Mouse (Mus musculus) left cerebral cortex, postnatal 36 days (tissue): ENCODE measurements around the gene C330021F23Rik. TPM values are rescaled to one million over a fixed set of nuclear protein-coding genes. Genes with fewer than 3 reads are reported as not detected.

ENCODE experiments used
- DNase-seq, 2 experiments: peaks; one replicate each; pipeline ENCODE4 v3.0.0; 2021 to 2022; ENCODE audit warnings: low spot score in 2 of 2, mixed read lengths in 1 of 2
- intact Hi-C: fragments of 180-260 bp; cut with DNase I; formaldehyde crosslinking; loops from one replicate; pipeline ENCODE4 v1.15.1; 2025
- total RNA-seq, 2 experiments: library from RNA; stranded (reverse); gene quantifications; 2 replicates each; pipeline ENCODE4 v1.2.3; 2021

C330021F23Rik gene
- total RNA-seq, 2 experiments from 2014 or later, result not detected

GRCm38 (mm10) chr8:3586452-3586851 is 18.7 kb downstream of the C330021F23Rik start:
- no peak for DNase-seq
- intact Hi-C loops, result no loop called here

- DNase-seq, result no peak
- intact Hi-C loops, result no loop called here
These were observed 19.2 kb downstream of the C330021F23Rik start, which contains the start of gene Camsap3 for GRCm38 (mm10) chr8:3586993-3587390. Camsap3 (plus strand) TSS chr8:3587293.

GRCm38 (mm10) chr8:3587391-3588257 is 19.8 kb downstream of the C330021F23Rik start:
- intact Hi-C loops, result no loop called here
- DNase-seq, result peak; percentile 73 to 79

GRCm38 (mm10) chr8:3588258-3588633 is 20.5 kb downstream of the C330021F23Rik start:
- intact Hi-C loops, result no loop called here

GRCm38 (mm10) chr8:3593470-3593869 is 25.7 kb downstream of the C330021F23Rik start:
- DNase-seq, result no peak
- intact Hi-C loops, result no loop called here

More at GRCm38 (mm10) chr8:3588258-3588633, 20.5 kb downstream of the C330021F23Rik start:
- DNase-seq, result no peak

GRCm38 (mm10) chr8:3594466-3594865 is 26.7 kb downstream of the C330021F23Rik start:
- no peak for DNase-seq
- intact Hi-C loops, result no loop called here

GRCm38 (mm10) chr8:3598054-3598453 is 30.3 kb downstream of the C330021F23Rik start:
- intact Hi-C loops, result no loop called here
- DNase-seq, result no peak

GRCm38 (mm10) chr8:3599219-3599618 is 31.4 kb downstream of the C330021F23Rik start:
- DNase-seq, result no peak
- intact Hi-C loops, result no loop called here

- no peak for DNase-seq
- intact Hi-C loops, result no loop called here
These were observed 32.6 kb downstream of the C330021F23Rik start for GRCm38 (mm10) chr8:3600401-3600800.

- DNase-seq, result no peak
- intact Hi-C loops, result no loop called here
These were observed 35.6 kb downstream of the C330021F23Rik start for GRCm38 (mm10) chr8:3603439-3603838.

GRCm38 (mm10) chr8:3606593-3606992 is 38.8 kb downstream of the C330021F23Rik start:
- intact Hi-C loops, result no loop called here
- no peak for DNase-seq

GRCm38 (mm10) chr8:3607822-3608221 is 40.0 kb downstream of the C330021F23Rik start:
- intact Hi-C loops, result no loop called here
- no peak for DNase-seq

- intact Hi-C loops, result no loop called here
- DNase-seq, result no peak
These were observed 41.4 kb downstream of the C330021F23Rik start for GRCm38 (mm10) chr8:3609046-3609815.

GRCm38 (mm10) chr8:3609816-3610150 is 42.0 kb downstream of the C330021F23Rik start:
- intact Hi-C loops, result no loop called here
- DNase-seq, result no peak

- DNase-seq, result peak; percentile 98 to 99
- intact Hi-C loops, result loop anchor here (2.0 kb wide), 1 partner anchor 55 kb away; the partner anchor contains the start of gene Trappc5
These were observed 53.6 kb downstream of the C330021F23Rik start, which contains the start of the genes Xab2 and Pet100 for GRCm38 (mm10) chr8:3621199-3621970. Xab2 (minus strand) TSS chr8:3621316. Pet100 (plus strand) TSS chr8:3621548.

GRCm38 (mm10) chr8:3622119-3622518 is 54.3 kb downstream of the C330021F23Rik start:
- intact Hi-C loops, result no loop called here
- no peak for DNase-seq

- DNase-seq, result no peak
- intact Hi-C loops, result no loop called here
These were observed 57.7 kb downstream of the C330021F23Rik start, which contains the start of gene Pcp2 for GRCm38 (mm10) chr8:3625445-3625844. Pcp2 (minus strand) TSS chr8:3625545.

- intact Hi-C loops, result no loop called here
- no peak for DNase-seq
These were observed 59.2 kb downstream of the C330021F23Rik start for GRCm38 (mm10) chr8:3626971-3627370.

- intact Hi-C loops, result no loop called here
- DNase-seq, result no peak
These were observed 60.2 kb downstream of the C330021F23Rik start for GRCm38 (mm10) chr8:3628014-3628413.
